Mouse (Mus musculus): ENCODE measurements around the gene Tnfrsf14.
A peak's percentile ranks its signal among the peaks of the same experiment; 100 is the strongest.

- peak; percentile 99 for TF ChIP-seq CTCF (IDR thresholded peaks at IDR 0.05; ENCODE audit: low read depth)
- peak; percentile 32; the same call in 1 of the 2 replicates for TF ChIP-seq EP300 (IDR thresholded peaks at IDR 0.05; ENCODE audit: low read depth)
Observed at GRCm38 (mm10) chr4:154944121-154944590, 15.8 kb upstream of the Tnfrsf14 start.

Measured in liver, postnatal 0 days (tissue).